ENCODE assay signal across 13 mouse cellular contexts in the genomic region with DNA sequence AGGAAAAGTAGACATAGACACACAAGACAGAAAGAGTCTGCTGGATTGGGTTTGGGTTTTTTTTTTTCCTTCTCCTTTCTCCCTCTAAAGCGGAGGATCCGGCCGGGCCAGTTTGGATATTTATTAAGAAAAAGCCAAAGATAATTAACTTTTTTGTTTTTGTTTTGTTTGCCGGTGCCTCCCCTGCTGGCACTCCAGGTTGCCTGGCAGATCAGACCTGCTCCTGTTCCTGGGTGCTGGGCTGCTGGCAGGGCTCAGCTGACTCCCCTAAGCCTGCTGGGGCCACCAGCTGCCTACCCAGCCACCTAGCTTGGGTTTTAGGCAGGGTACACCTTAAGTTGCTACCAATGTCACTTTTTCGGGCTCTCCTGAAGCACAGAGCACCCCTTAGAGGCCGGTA.
"Had no signal": no experiment of that assay in that cellular context is flagged by ENCODE, and none has a peak within 500 bp of the region (broad histone marks: within the 10 kb centered on the region; RNA-seq: fewer than 3 reads in every experiment).

No protein-coding gene starts in this region.

- H3K27ac ChIP-seq: limb, embryonic 10.5 days; limb, embryonic 13.5 days; liver, embryonic 12.5 days; liver, embryonic 15.5 days; lung, embryonic 15.5 days had no signal

- DNase-seq: liver; lung, adult 18-20 months; lung, postnatal 10 days; lung, postnatal 4 days; midbrain, embryonic 14.5 days; thymus, adult 18-20 months; thymus, postnatal 36 days had no signal

- H3K9me3 ChIP-seq: kidney, embryonic 15.5 days; limb, embryonic 10.5 days; limb, embryonic 13.5 days; liver, embryonic 12.5 days; liver, embryonic 15.5 days; lung, embryonic 15.5 days had no signal

- H3K36me3 ChIP-seq: kidney, embryonic 15.5 days; limb, embryonic 10.5 days; limb, embryonic 13.5 days; liver, embryonic 12.5 days; liver, embryonic 15.5 days; lung, embryonic 15.5 days had no signal

- H3K4me3 ChIP-seq: kidney, embryonic 15.5 days; limb, embryonic 10.5 days; limb, embryonic 13.5 days; liver, embryonic 12.5 days; liver, embryonic 15.5 days; lung, embryonic 15.5 days had no signal
